Mouse (Mus musculus) small intestine, adult 2 months (tissue): Measurements from ENCODE around the gene Snx13.

ENCODE experiments used
- CTCF ChIP-seq: fragments of 200-500 bp; IDR thresholded peaks from 2 replicates; pipeline ENCODE4 v1.5.1; 2012; ENCODE audit warnings: low read depth, mild to moderate bottlenecking, control low read depth, inconsistent platforms, low read length, moderate library complexity, mixed read lengths; ENCODE audit not compliant: insufficient replicate concordance, insufficient read length; ENCODE audit errors: extremely low read depth
- POLR2A ChIP-seq: fragments of 200-500 bp; IDR thresholded peaks from 2 replicates; pipeline ENCODE4 v1.6.1; 2012; ENCODE audit warnings: low read depth, mild to moderate bottlenecking, control low read depth, inconsistent platforms, low read length, moderate library complexity

GRCm38 (mm10) chr12:35025916-35026432 lies 21.0 kb upstream of the Snx13 start:
- no peak for TF ChIP-seq POLR2A
- TF ChIP-seq CTCF, result no peak
